Mouse (Mus musculus): Measurements from ENCODE around the gene Acyp1.

GRCm38 (mm10) chr12:85237553-85237952 is 50.7 kb downstream of the Acyp1 start:
- TF ChIP-seq POLR2A (IDR thresholded peaks at IDR 0.05; ENCODE audit: extremely low read depth, insufficient read depth, low read length): no peak
- TF ChIP-seq CTCF (IDR thresholded peaks at IDR 0.05; ENCODE audit: extremely low read depth, insufficient read depth, low read length): no peak

Measured in cortical plate, adult 2 months (tissue).